Mouse (Mus musculus) bone marrow, adult 2 months (tissue): ENCODE measurements around the gene Efcab1.

Source experiments
- CTCF ChIP-seq: fragments of 200-500 bp; IDR thresholded peaks from 2 replicates; pipeline ENCODE4 v1.5.1; 2011; ENCODE audit warnings: low read length, control low read depth; ENCODE audit not compliant: control insufficient read depth, insufficient read depth
- POLR2A ChIP-seq: fragments of 200-500 bp; IDR thresholded peaks from 2 replicates; pipeline ENCODE4 v1.6.1; 2011; ENCODE audit warnings: low read depth, mild to moderate bottlenecking, control low read depth, low read length, borderline replicate concordance; ENCODE audit not compliant: control insufficient read depth

GRCm38 (mm10) chr16:14884916-14885315, 21.5 kb upstream of the Efcab1 start:
- TF ChIP-seq CTCF: no peak
- TF ChIP-seq POLR2A: no peak
